In the genomic region with DNA sequence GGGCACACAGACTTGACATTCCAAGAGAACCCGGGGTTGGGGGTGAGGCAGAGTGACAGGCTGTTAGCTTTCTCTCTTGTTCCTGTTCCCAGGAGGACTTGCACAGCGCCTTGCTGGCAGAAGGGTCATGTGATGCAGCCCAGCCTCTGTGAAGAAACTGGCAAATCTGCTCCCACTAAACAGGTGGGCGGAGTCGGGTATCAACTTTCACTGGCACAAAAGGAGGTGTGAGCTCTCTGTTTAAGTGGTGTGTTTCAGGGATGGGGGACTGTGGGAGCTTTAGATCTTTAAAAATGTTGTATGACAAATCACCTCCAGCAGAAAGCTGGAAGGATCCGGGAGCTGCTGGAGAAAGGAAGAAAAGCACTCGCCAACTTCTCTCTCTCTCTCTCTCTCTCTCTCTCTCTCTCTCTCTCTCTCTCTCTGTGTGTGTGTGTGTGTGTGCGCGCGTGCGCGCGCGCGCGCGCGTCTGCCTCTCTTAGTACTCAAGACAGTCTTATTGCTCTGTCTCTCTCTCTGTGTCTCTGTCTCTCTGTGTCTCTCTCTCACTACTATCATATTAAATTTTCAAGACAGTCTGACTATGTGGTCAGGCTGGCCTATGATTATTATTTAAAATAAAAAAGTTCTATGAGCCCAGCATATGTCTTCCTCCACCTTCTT, we compare ENCODE assay signal across 8 mouse cellular contexts. TPM values are rescaled to one million over a fixed set of nuclear protein-coding genes. Genes with fewer than 3 reads are reported as not detected.
A peak's percentile ranks its signal among the peaks of the same experiment; 100 is the strongest.
DNase-seq lines count a peak whose midpoint lies in the region; ATAC-seq and TF ChIP-seq lines count a peak whose summit lies in the region.

No protein-coding gene starts in this region.

- peak overlapping the region; percentile 19 for H3K4me3 ChIP-seq in forebrain, embryonic 12.5 days (replicated peaks)
- peak overlapping the region; percentile 41 for H3K4me3 ChIP-seq in heart, embryonic 16.5 days (ENCODE audit: low read length)
- H3K4me3 ChIP-seq in liver, embryonic 12.5 days = no peak overlapping the region
- 0 out of 2 replicates have a peak overlapping the region, but pooled peaks have one; percentile 13 for H3K4me3 ChIP-seq in thymus, adult 2 months (ENCODE audit: control insufficient read depth, insufficient read depth, low read length)

- H3K27ac ChIP-seq in forebrain, embryonic 12.5 days = peak overlapping the region; percentile 76
- peak overlapping the region; percentile 27 for H3K27ac ChIP-seq in heart, embryonic 16.5 days (ENCODE audit: low read length)
- no peak overlapping the region for H3K27ac ChIP-seq in liver, embryonic 12.5 days
- H3K27ac ChIP-seq in thymus, adult 2 months (ENCODE audit: control insufficient read depth, insufficient read depth, low read length) = no peak overlapping the region

- H3K4me2 ChIP-seq in forebrain, embryonic 12.5 days = peak overlapping the region; percentile 41
- peak overlapping the region; percentile 55 for H3K4me2 ChIP-seq in heart, embryonic 16.5 days (ENCODE audit: low read depth, low read length)
- peak overlapping the region; percentile 40 for H3K4me2 ChIP-seq in liver, embryonic 12.5 days

- H3K9ac ChIP-seq in forebrain, embryonic 12.5 days = peak overlapping the region; percentile 18; the same call in 1 of the 2 replicates
- peak overlapping the region; percentile 42 for H3K9ac ChIP-seq in heart, embryonic 16.5 days (ENCODE audit: low read length)
- H3K9ac ChIP-seq in liver, embryonic 12.5 days = no peak overlapping the region

- no peak for TF ChIP-seq CTCF in thymus, adult 2 months (IDR thresholded peaks at IDR 0.05; ENCODE audit: borderline replicate concordance, control insufficient read depth, extremely low read depth, insufficient read depth, low read length, poor library complexity)

- ATAC-seq in forebrain, embryonic 12.5 days (ENCODE audit: low FRiP score) = peak; percentile 87
- ATAC-seq in heart, embryonic 16.5 days (replicated peaks; ENCODE audit: extremely low read depth, insufficient read depth, low FRiP score) = peak; percentile 88
- ATAC-seq in liver, embryonic 12.5 days = no peak
- peak; percentile 65 for ATAC-seq in monocyte, adult 5-6 weeks (replicated peaks; ENCODE audit: insufficient number of reproducible peaks, low FRiP score, low TSS enrichment, poor library complexity, severe bottlenecking)

- 1% methylated on average over 17 of the region's 17 CpGs for WGBS in forebrain, embryonic 12.5 days
- 1% methylated on average over 16 of the region's 17 CpGs for WGBS in heart, embryonic 16.5 days
- 11% methylated on average over 16 of the region's 17 CpGs for WGBS in liver, embryonic 12.5 days (ENCODE audit: insufficient replicate concordance)
- 20% methylated on average over 17 of the region's 17 CpGs for WGBS in thymus, adult 2 months

- H3K9me3 ChIP-seq in forebrain, embryonic 12.5 days = 0 out of 2 replicates have a peak, but pooled peaks cover 3% of the 10 kb centered on the region
- H3K9me3 ChIP-seq in heart, embryonic 16.5 days (replicated peaks; ENCODE audit: control insufficient read depth, low read length) = peaks cover 4% of the 10 kb centered on the region
- H3K9me3 ChIP-seq in liver, embryonic 12.5 days (replicated peaks) = no peaks in the 10 kb centered on the region

- no peaks in the 10 kb centered on the region for H3K27me3 ChIP-seq in forebrain, embryonic 12.5 days
- no peaks in the 10 kb centered on the region for H3K27me3 ChIP-seq in heart, embryonic 16.5 days (ENCODE audit: control insufficient read depth, insufficient read depth, low read length)
- H3K27me3 ChIP-seq in liver, embryonic 12.5 days (replicated peaks) = no peaks in the 10 kb centered on the region
- H3K27me3 ChIP-seq in thymus, adult 2 months (ENCODE audit: control insufficient read depth, insufficient read depth, low read length) = no peaks in the 10 kb centered on the region

- H3K36me3 ChIP-seq in forebrain, embryonic 12.5 days (replicated peaks) = peaks cover 87% of the 10 kb centered on the region
- H3K36me3 ChIP-seq in heart, embryonic 16.5 days (ENCODE audit: control insufficient read depth, insufficient read depth) = no peaks in the 10 kb centered on the region
- H3K36me3 ChIP-seq in liver, embryonic 12.5 days = no peaks in the 10 kb centered on the region
- no peaks in the 10 kb centered on the region for H3K36me3 ChIP-seq in thymus, adult 2 months (ENCODE audit: control insufficient read depth, insufficient read depth, low read length)

- DNase-seq in adrenal gland, adult 2 months = peak; percentile 47
- peak; percentile 79 for DNase-seq in kidney, postnatal 14 days
- DNase-seq in thymus, adult 2 months = peak; percentile 29
- no peak for DNase-seq in spleen, adult 18-20 months

- H3K4me1 ChIP-seq in forebrain, embryonic 12.5 days = peaks cover 22% of the 10 kb centered on the region
- H3K4me1 ChIP-seq in heart, embryonic 16.5 days (ENCODE audit: control insufficient read depth, insufficient read depth, low read length) = peaks cover 6% of the 10 kb centered on the region
- H3K4me1 ChIP-seq in liver, embryonic 12.5 days = no peaks in the 10 kb centered on the region
- H3K4me1 ChIP-seq in thymus, adult 2 months (replicated peaks; ENCODE audit: control insufficient read depth, insufficient read depth, low read length) = peaks cover 8% of the 10 kb centered on the region; the same call in 1 of the 2 replicates

- TF ChIP-seq POLR2A in thymus, adult 2 months (IDR thresholded peaks at IDR 0.05; ENCODE audit: control insufficient read depth, extremely low read depth, insufficient read depth, low read length, poor library complexity) = no peak

RNA-seq across cellular contexts. Expression of a gene that starts 32.4 kb away (rescaled TPM):
- 1 to 10 TPM; 5.3 to 7.5 TPM for total RNA-seq in adrenal gland, adult 2 months (2021)
- 0.61 and 0.62 TPM in 2 replicates for polyA plus RNA-seq in adrenal gland, adult 2 months (2012; rRNA removed)
- polyA plus RNA-seq in forebrain, embryonic 12.5 days (2016; fragmentation: Nextera tagmentation; extraction: Ambion mirVana) = 42.4 and 47.8 TPM in 2 replicates
- 19.5 and 20.4 TPM in 2 replicates for polyA plus RNA-seq in heart, embryonic 16.5 days (2015; fragmentation: Nextera tagmentation; extraction: Ambion mirVana)
- 39.8 and 41.8 TPM in 2 replicates for polyA plus RNA-seq in liver, embryonic 12.5 days (2016; fragmentation: Nextera tagmentation; extraction: Ambion mirVana)
- 7.1 to 12.6 TPM (median 7.1 TPM) in 3 replicates for total RNA-seq in monocyte, adult 5-6 weeks (2017)
- polyA plus RNA-seq in thymus, adult 2 months (2012; rRNA removed) = 6.6 TPM in 2 replicates

Comparison
In these comparisons a context has a peak if more than half of its experiments do, and no peak if none do; other contexts are left out.
1. DNase-seq: peak in adrenal gland, adult 2 months (single experiment), kidney, postnatal 14 days (single experiment) and thymus, adult 2 months (single experiment); none in spleen, adult 18-20 months (0 of 2).
2. H3K27ac ChIP-seq: peak in forebrain, embryonic 12.5 days (single experiment) and heart, embryonic 16.5 days (single experiment); none in liver, embryonic 12.5 days (single experiment) and thymus, adult 2 months (single experiment).
3. Peak in every context shown above with its lines, with median percentiles within 50 percentile points of each other: H3K4me2 ChIP-seq.